Mouse (Mus musculus) E14TG2a.4 (cell line): ENCODE results near the gene S100a11.

Experiments
- CTCF ChIP-seq: conservative IDR thresholded peaks from 2 replicates; pipeline ENCODE4 v1.5.1; 2014; ENCODE audit warnings: low read length
- NANOG ChIP-seq: IDR thresholded peaks from 2 replicates; pipeline ENCODE4 v1.6.1; 2014; ENCODE audit warnings: borderline replicate concordance, low read length, mixed read lengths
- POU5F1 ChIP-seq: IDR thresholded peaks from 2 replicates; pipeline ENCODE4 v1.6.1; 2014; ENCODE audit warnings: low read length, borderline replicate concordance

DNA sequence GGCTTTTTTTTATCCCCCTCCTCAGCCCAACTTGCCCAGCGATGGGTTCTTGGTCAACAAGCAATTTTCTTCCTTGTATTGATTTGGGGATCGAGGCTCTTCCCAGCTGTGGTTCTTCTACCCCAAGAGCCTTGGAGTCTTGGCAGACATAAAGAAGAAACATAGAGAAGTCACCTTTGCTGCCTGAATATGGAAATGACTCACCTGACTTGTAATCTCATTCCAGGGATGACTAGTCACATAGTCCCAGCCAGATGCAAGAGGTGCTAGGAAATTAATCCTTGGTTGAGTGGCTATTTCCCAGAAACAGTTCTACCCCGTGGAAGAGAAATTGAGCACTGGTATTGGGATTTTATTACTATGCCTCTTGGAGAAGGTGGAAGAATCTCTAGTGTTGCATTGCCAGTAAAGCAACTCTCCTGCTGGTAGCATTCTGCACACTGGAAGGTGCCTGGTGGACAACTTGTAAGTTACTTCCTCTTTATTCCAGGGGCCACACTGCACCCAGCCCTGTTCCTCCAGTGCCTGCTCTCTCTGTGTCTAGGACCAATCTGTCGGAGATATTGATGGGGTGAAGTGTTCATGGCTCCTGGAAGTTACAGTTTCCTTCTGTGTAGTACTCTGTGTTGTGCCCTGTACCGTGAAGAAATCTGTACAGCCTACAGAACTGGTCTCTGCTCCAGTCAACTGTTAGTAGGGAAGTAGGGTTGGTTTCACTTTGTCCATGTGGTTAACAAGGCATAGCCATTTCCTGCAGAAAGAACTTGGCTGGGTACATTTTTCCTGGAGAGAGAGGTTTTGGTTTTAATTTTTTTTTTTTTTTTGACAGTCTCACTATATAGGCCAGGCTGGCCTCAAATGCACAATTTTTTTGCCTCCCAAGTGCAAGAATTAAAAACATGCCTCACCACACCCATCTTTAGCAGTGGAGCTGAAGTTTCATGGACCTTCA, 31.9 kb downstream of the S100a11 start:
- no peak for TF ChIP-seq CTCF
- no peak for TF ChIP-seq NANOG
- TF ChIP-seq POU5F1: no peak
